Mouse (Mus musculus) bone marrow, adult 2 months (tissue): Measurements from ENCODE around the gene Pamr1. TPM values are rescaled to one million over a fixed set of nuclear protein-coding genes. Genes with fewer than 3 reads are reported as not detected.

Source experiments
- H3K27ac ChIP-seq: fragments of 200-500 bp; 2 replicates; pipeline ENCODE4 v1.5.1; 2012; ENCODE audit warnings: low read depth, mild to moderate bottlenecking, control low read depth, inconsistent platforms, low read length; ENCODE audit not compliant: control insufficient read depth, poor library complexity, insufficient read depth
- H3K4me1 ChIP-seq: fragments of 200-500 bp; 2 replicates; pipeline ENCODE4 v1.6.1; 2011; ENCODE audit warnings: low read length; ENCODE audit not compliant: control insufficient read depth, insufficient read depth
- H3K4me3 ChIP-seq: fragments of 200-500 bp; replicated peaks from 2 replicates; pipeline ENCODE3; 2011; ENCODE audit warnings: mild to moderate bottlenecking, low read depth, low read length, control low read depth; ENCODE audit not compliant: control insufficient read depth
- CTCF ChIP-seq: fragments of 200-500 bp; IDR thresholded peaks from 2 replicates; pipeline ENCODE4 v1.5.1; 2011; ENCODE audit warnings: low read length, control low read depth; ENCODE audit not compliant: control insufficient read depth, insufficient read depth
- POLR2A ChIP-seq: fragments of 200-500 bp; IDR thresholded peaks from 2 replicates; pipeline ENCODE4 v1.6.1; 2011; ENCODE audit warnings: low read depth, mild to moderate bottlenecking, control low read depth, low read length, borderline replicate concordance; ENCODE audit not compliant: control insufficient read depth
- WGBS: fragments of 180-500 bp; shearing (Covaris S2); methylation state at CpG from one replicate; pipeline ENCODE4 v1.1.7; 2018; 5-methylcytosine and 5-hydroxymethylcytosine counted together
- polyA plus RNA-seq: library from polyadenylated mRNA; stranded (reverse); fragments of >200 nt; gene quantifications from 2 replicates; pipeline ENCODE4 v1.2.4, GENCODE M21; 2011; ENCODE audit warnings: low replicate concordance; ENCODE audit not compliant: missing spikeins, insufficient read depth, insufficient read length

Pamr1 gene
- polyA plus RNA-seq, 1 experiment, result 0.80 TPM

DNA sequence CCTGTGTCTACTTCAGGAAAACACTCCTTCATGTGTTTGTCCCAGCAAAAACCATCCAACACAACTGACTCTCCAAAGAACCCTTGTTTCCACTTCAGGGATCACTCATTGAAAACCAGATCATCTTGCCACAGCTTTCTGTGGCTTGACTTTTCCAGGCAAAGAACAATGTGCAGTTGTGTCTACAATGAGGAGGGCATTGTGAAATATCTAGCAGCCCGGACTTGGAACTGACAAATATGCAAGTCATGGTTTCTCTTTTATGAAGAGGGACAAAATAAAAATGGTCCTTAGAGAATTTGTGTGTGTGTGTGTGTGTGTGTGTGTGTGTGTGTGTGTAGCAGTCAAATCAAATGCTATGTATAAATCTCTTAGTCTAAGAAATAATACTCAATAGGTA lies 44.7 kb downstream of the Pamr1 start:
- 9% methylated on average over 1 of the region's 1 CpGs for WGBS
- H3K4me1 ChIP-seq, result no peaks in the 10 kb centered on the region; the same call in 1 of the 2 replicates
- TF ChIP-seq POLR2A (no peak), CTCF (no peak)
- H3K27ac ChIP-seq, result no peak overlapping the region
- H3K4me3 ChIP-seq, result no peak overlapping the region

DNA sequence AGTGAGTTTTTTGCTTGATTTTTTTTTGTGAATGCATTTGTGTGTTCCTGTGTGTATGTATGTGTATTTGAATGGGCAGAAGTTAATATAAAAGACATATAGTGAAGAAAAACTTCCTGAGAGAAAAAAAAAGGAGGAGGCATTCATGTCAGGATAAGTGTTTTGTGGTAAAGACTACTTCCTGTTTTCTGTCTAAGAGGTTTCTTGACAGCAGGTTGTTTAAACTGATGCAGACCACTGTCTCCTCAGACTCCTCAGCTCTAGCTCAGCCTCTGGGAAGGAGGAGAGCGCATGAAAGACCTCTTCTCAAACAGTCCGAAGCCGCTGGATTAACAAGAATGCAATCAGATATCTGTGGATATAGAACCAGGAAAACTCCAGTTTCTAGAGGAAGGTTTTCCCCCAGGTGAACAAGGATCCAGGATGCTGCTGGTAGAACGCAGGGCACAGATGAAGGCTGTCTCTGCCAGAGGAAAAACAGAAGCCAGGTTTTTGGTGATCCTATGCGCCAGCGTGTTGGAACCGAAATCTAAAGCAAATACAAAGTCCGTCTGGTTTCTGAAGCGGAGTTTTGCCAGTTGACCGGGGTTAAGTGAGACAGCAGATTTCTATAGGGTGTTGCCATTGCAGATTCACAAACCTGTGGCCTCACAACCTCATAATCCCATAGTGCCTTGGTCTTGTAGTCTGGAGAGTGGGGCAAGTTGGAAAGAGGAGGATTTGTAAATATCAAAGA lies 45.8 kb downstream of the Pamr1 start:
- no peak overlapping the region for H3K4me3 ChIP-seq
- no peak for TF ChIP-seq POLR2A
- no peak for TF ChIP-seq CTCF
- 79% methylated on average over 10 of the region's 10 CpGs for WGBS
- H3K27ac ChIP-seq, result no peak overlapping the region
- H3K4me1 ChIP-seq, result no peaks in the 10 kb centered on the region; the same call in 1 of the 2 replicates

DNA sequence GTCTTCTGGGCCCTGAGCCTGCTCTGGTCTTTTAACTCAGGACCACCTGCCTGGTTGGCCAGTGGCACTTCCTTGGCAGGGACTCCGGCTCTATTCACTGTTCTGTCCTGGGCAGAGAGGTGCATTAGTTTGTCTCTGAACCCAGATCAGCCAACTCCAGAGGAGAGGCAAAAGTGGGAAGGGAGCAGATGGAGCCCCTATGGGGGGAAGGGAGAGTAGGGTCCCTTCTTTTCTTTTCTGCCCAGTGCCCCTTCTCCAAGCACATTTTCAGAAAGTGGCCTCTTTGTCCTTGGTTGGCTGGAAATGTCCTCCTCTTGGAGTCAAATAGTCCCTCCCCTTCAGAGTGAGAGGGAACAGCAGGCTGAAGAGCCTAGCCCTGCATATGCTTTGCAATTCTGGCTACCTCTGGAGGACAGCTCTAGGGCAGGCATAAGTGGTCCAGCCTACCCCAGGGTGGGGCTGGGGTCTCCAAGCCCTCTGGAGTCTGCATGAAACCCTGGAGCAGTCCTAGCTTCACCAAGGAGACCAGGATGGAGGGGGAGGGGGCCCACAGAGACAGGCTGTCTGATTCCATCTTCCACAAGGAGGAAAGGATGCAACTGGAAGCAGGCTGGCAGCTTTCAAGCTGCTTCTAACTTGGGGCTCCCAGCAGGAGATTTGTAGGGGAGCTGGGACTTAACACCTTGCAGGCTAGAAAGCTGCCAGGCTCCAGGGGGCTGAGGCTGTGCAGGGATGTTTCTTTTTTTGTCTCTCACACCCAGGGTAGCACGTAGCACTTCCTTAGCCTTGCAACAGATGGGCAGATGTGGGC lies 49.3 kb downstream of the Pamr1 start:
- Histone ChIP-seq H3K4me3 (no peak overlapping the region), H3K4me1 (no peaks in the 10 kb centered on the region; the same call in 1 of the 2 replicates), H3K27ac (no peak overlapping the region)
- TF ChIP-seq POLR2A (no peak), CTCF (no peak)
- 42% methylated on average over 2 of the region's 2 CpGs for WGBS

DNA sequence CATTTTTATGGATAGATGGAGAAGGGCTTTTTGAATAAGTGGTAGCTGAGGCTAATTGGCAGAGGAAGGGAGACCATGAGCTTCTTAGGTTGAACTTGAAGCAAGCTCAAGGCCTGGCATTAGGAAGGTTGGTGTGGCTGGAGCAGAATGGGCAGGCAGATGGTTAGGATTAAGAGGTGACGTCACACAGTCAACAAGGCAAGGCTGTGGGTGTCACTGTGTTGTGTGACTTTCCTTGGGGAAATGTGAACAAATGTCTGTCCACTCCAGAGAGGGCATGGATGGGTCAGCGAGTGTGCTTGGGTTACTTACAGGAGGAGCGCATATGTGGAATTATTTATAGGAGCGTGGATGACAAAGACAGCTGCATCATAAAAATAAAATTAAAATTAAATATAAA lies 50.7 kb downstream of the Pamr1 start:
- TF ChIP-seq POLR2A, result no peak
- TF ChIP-seq CTCF, result no peak
- 80% methylated on average over 4 of the region's 4 CpGs for WGBS
- no peak overlapping the region for H3K27ac ChIP-seq
- H3K4me3 ChIP-seq, result no peak overlapping the region
- no peaks in the 10 kb centered on the region for H3K4me1 ChIP-seq

DNA sequence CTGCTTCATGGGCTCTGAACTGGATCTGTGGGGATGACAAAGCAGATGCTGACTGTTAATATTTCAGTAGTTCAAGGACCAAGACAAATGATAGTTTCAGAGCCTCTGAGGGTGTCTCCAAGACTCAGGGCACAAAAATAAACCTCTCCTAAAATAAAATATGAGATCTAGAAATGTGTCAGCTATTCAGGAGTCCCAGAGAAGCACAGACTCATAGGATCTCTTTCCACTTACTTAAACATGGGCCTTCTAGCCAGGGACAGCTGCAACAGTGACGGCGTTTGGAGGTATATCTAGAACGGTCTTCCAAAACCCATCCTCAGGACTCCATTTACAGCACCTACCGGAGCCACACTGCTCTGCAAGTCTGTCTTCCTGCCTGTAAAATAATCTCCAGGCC lies 60.7 kb downstream of the Pamr1 start:
- TF ChIP-seq CTCF, result no peak
- TF ChIP-seq POLR2A, result no peak
- WGBS, result 88% methylated on average over 4 of the region's 4 CpGs
- Histone ChIP-seq H3K27ac (no peak overlapping the region), H3K4me1 (no peaks in the 10 kb centered on the region), H3K4me3 (no peak overlapping the region)

DNA sequence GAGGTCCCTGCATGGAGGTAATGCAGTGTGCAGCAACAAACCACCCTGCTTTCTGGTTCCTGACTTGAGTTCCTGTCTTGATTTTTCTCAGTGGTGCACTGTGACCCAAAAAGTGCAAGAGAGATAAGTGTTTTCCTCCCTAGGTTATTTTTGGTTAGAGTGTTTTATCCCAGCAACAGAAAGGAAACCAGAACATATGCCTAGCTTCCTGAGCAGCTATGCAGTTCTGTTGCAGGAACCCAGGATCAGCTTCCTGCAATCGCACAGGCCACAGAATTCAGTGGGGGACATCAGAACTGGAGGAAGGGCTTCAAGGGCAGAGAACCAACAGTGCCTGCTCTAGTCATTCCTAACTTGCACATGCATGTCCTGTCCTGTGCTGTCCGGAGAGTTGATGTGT lies 66.8 kb downstream of the Pamr1 start:
- TF ChIP-seq CTCF (no peak), POLR2A (no peak)
- Histone ChIP-seq H3K4me3 (no peak overlapping the region), H3K27ac (no peak overlapping the region), H3K4me1 (no peaks in the 10 kb centered on the region)
- 10% methylated on average over 2 of the region's 2 CpGs for WGBS

DNA sequence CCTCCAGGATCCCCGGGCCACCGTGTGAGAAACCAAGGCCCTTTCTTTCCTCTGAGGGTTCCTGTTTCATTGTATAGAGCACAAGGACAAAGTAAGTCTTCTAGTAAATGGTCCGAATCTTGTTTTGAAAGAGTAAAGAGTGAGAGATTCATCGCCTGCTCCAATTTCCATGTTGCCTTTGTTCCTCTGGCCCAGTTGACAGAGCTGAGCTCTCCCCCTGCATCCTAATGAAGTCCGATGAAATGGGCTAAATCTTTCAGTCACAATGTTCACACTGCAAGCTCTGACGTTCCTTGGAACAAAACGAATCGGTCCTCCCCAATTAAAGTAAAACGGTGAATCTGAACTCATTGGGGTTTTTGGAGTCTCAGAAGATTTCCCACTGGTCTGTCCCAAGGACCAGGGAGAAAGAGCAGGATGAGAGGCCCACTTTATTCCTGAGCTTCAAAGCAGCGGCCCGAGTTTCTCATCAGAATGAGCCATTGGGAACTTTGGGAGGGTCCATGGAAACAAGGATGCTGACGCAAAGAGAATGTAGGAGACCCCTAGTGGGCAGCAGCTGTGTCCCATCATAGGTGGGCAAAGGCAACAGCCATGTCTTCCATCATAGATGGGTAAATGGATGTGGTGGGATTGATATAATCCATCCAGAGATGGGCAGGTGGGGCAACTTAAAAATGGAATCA lies 71.1 kb downstream of the Pamr1 start:
- TF ChIP-seq CTCF, result no peak
- TF ChIP-seq POLR2A, result no peak
- WGBS, result 85% methylated on average over 12 of the region's 12 CpGs
- Histone ChIP-seq H3K4me3 (no peak overlapping the region), H3K4me1 (no peaks in the 10 kb centered on the region), H3K27ac (no peak overlapping the region)

DNA sequence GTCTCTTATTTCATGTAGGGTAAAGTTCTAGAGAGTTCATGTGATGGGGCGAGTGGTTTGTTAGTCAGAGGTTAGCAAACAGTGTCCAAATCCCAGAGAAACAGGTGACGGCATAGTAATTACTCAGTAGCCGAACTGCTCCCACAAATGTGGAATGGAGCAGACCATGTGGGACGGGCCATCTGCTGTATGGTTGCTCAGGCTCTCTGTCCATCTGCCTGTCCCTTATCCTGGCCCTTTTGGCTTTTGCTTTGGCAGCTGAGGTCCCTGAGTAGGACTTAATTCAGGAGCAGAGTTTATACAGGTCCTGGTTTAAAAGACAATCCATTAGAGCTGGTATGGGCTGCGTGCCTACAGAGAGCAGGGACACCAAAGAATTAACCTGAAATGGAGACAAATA lies 72.4 kb downstream of the Pamr1 start:
- TF ChIP-seq POLR2A (no peak), CTCF (no peak)
- no peak overlapping the region for H3K27ac ChIP-seq
- H3K4me1 ChIP-seq, result no peaks in the 10 kb centered on the region
- no peak overlapping the region for H3K4me3 ChIP-seq
- WGBS, result 79% methylated on average over 5 of the region's 5 CpGs
